Mouse (Mus musculus) splenic B cell, adult 2 months (primary cell): Measurements from ENCODE around the gene Heatr5a.

Experiments
- DNase-seq: peaks from one replicate; pipeline ENCODE4 v3.0.0-alpha.2; 2011; ENCODE audit warnings: low read depth, low spot score
- H3K27me3 ChIP-seq: 2 replicates; pipeline ENCODE4 v1.6.1; 2012; ENCODE audit warnings: mild to moderate bottlenecking, low read length, moderate library complexity, mixed read lengths; ENCODE audit not compliant: control insufficient read depth, poor library complexity, insufficient read depth, severe bottlenecking
- H3K36me3 ChIP-seq: 2 replicates; pipeline ENCODE4 v1.6.1; 2012; ENCODE audit warnings: mild to moderate bottlenecking, low read length, moderate library complexity, mixed read lengths; ENCODE audit not compliant: control insufficient read depth, poor library complexity, insufficient read depth, severe bottlenecking

Gene Heatr5a

GRCm38 (mm10) chr12:51882606-51883296 is 88.4 kb downstream of the Heatr5a start:
- DNase-seq, result no peak
- H3K27me3 ChIP-seq, result no peaks in the 10 kb centered on the region
- H3K36me3 ChIP-seq, result 0 out of 2 replicates have a peak, but pooled peaks cover 2% of the 10 kb centered on the region

- H3K27me3 ChIP-seq, result no peaks in the 10 kb centered on the region
- peak; percentile 21 for DNase-seq
- H3K36me3 ChIP-seq, result 0 out of 2 replicates have a peak, but pooled peaks cover 2% of the 10 kb centered on the region
Measured at GRCm38 (mm10) chr12:51881775-51882174, 89.3 kb downstream of the Heatr5a start.

GRCm38 (mm10) chr12:51871446-51872144 is 99.5 kb downstream of the Heatr5a start:
- Histone ChIP-seq H3K36me3 (no peaks in the 10 kb centered on the region), H3K27me3 (no peaks in the 10 kb centered on the region)
- peak; percentile 25 for DNase-seq

GRCm38 (mm10) chr12:51869511-51869910 is 101.6 kb downstream of the Heatr5a start:
- DNase-seq, result no peak
- H3K36me3 ChIP-seq, result no peaks in the 10 kb centered on the region
- no peaks in the 10 kb centered on the region for H3K27me3 ChIP-seq

GRCm38 (mm10) chr12:51867076-51867475 is 104.0 kb downstream of the Heatr5a start:
- Histone ChIP-seq H3K27me3 (no peaks in the 10 kb centered on the region), H3K36me3 (no peaks in the 10 kb centered on the region)
- peak; percentile 15 for DNase-seq

GRCm38 (mm10) chr12:51866226-51866910 is 104.8 kb downstream of the Heatr5a start:
- DNase-seq, result peak; percentile 76

GRCm38 (mm10) chr12:51865790-51866179 is 105.3 kb downstream of the Heatr5a start:
- DNase-seq, result peak; percentile 88
- no peaks in the 10 kb centered on the region for H3K27me3 ChIP-seq

More at GRCm38 (mm10) chr12:51866226-51866910, 104.8 kb downstream of the Heatr5a start:
- no peaks in the 10 kb centered on the region for H3K36me3 ChIP-seq
- H3K27me3 ChIP-seq, result no peaks in the 10 kb centered on the region

GRCm38 (mm10) chr12:51865061-51865789 is 105.9 kb downstream of the Heatr5a start:
- no peaks in the 10 kb centered on the region for H3K36me3 ChIP-seq
- DNase-seq, result peak; percentile 70
- no peaks in the 10 kb centered on the region for H3K27me3 ChIP-seq

More at GRCm38 (mm10) chr12:51865790-51866179, 105.3 kb downstream of the Heatr5a start:
- H3K36me3 ChIP-seq, result no peaks in the 10 kb centered on the region

GRCm38 (mm10) chr12:51863116-51864002 is 107.8 kb downstream of the Heatr5a start:
- peak; percentile 15 for DNase-seq

GRCm38 (mm10) chr12:51858134-51859028 is 112.7 kb downstream of the Heatr5a start:
- no peaks in the 10 kb centered on the region for H3K36me3 ChIP-seq
- H3K27me3 ChIP-seq, result no peaks in the 10 kb centered on the region

More at GRCm38 (mm10) chr12:51863116-51864002, 107.8 kb downstream of the Heatr5a start:
- Histone ChIP-seq H3K36me3 (no peaks in the 10 kb centered on the region), H3K27me3 (no peaks in the 10 kb centered on the region)

GRCm38 (mm10) chr12:51856768-51857295 is 114.3 kb downstream of the Heatr5a start:
- no peak for DNase-seq
- Histone ChIP-seq H3K27me3 (no peaks in the 10 kb centered on the region), H3K36me3 (no peaks in the 10 kb centered on the region)

More at GRCm38 (mm10) chr12:51858134-51859028, 112.7 kb downstream of the Heatr5a start:
- no peak for DNase-seq

GRCm38 (mm10) chr12:51855872-51856271 is 115.2 kb downstream of the Heatr5a start:
- DNase-seq, result no peak
- no peaks in the 10 kb centered on the region for H3K27me3 ChIP-seq

GRCm38 (mm10) chr12:51855453-51855852 is 115.7 kb downstream of the Heatr5a start:
- Histone ChIP-seq H3K27me3 (no peaks in the 10 kb centered on the region), H3K36me3 (no peaks in the 10 kb centered on the region)
- no peak for DNase-seq

More at GRCm38 (mm10) chr12:51855872-51856271, 115.2 kb downstream of the Heatr5a start:
- H3K36me3 ChIP-seq, result no peaks in the 10 kb centered on the region
